Comparison of ENCODE assay signal across 19 mouse cellular contexts in genomic region chr17:34585121-34585520, GRCm38 (mm10). TPM values are rescaled to one million over a fixed set of nuclear protein-coding genes. Genes with fewer than 3 reads are reported as not detected.
DNase-seq lines count a peak whose midpoint lies in the region; ATAC-seq lines count a peak whose summit lies in the region.
"Had no signal": no experiment of that assay in that cellular context is flagged by ENCODE, and none has a peak within 500 bp of the region (broad histone marks: within the 10 kb centered on the region; RNA-seq: fewer than 3 reads in every experiment).

No protein-coding gene starts in this region.

- H3K36me3 ChIP-seq in forebrain, embryonic 10.5 days (replicated peaks), result no peaks in the 10 kb centered on the region
- no peaks in the 10 kb centered on the region for H3K36me3 ChIP-seq in forebrain, embryonic 14.5 days (ENCODE audit: control insufficient read depth, insufficient read depth, low read length)
- no peaks in the 10 kb centered on the region for H3K36me3 ChIP-seq in hindbrain, embryonic 14.5 days (replicated peaks; ENCODE audit: control insufficient read depth, insufficient read depth)
- no peaks in the 10 kb centered on the region for H3K36me3 ChIP-seq in midbrain, embryonic 15.5 days (replicated peaks)
- H3K36me3 ChIP-seq: embryonic facial prominence, embryonic 12.5 days; intestine, embryonic 15.5 days; liver, embryonic 15.5 days; stomach, embryonic 15.5 days had no signal

- H3K4me3 ChIP-seq in forebrain, embryonic 10.5 days, result peak overlapping the region; percentile 78; the same call in 1 of the 2 replicates
- no peak overlapping the region for H3K4me3 ChIP-seq in forebrain, embryonic 14.5 days (ENCODE audit: low read depth, low read length)
- no peak overlapping the region for H3K4me3 ChIP-seq in hindbrain, embryonic 14.5 days (replicated peaks; ENCODE audit: low read length)
- H3K4me3 ChIP-seq in midbrain, embryonic 15.5 days, result no peak overlapping the region
- H3K4me3 ChIP-seq: intestine, embryonic 15.5 days; liver, embryonic 15.5 days; megakaryocyte, embryonic 14.5 days; stomach, embryonic 15.5 days had no signal

- no peaks in the 10 kb centered on the region for H3K9me3 ChIP-seq in forebrain, embryonic 10.5 days
- no peaks in the 10 kb centered on the region for H3K9me3 ChIP-seq in forebrain, embryonic 14.5 days (replicated peaks; ENCODE audit: control insufficient read depth, low read length)
- no peaks in the 10 kb centered on the region for H3K9me3 ChIP-seq in hindbrain, embryonic 14.5 days (ENCODE audit: control insufficient read depth, low read length)
- no peaks in the 10 kb centered on the region for H3K9me3 ChIP-seq in midbrain, embryonic 15.5 days
- H3K9me3 ChIP-seq: embryonic facial prominence, embryonic 12.5 days; intestine, embryonic 15.5 days; liver, embryonic 15.5 days; megakaryocyte, embryonic 14.5 days; stomach, embryonic 15.5 days had no signal

- no peak overlapping the region for H3K4me2 ChIP-seq in forebrain, embryonic 14.5 days (ENCODE audit: low read length)
- H3K4me2 ChIP-seq in hindbrain, embryonic 14.5 days (replicated peaks), result no peak overlapping the region
- H3K4me2 ChIP-seq in midbrain, embryonic 15.5 days, result no peak overlapping the region
- H3K4me2 ChIP-seq: heart, embryonic 11.5 days; intestine, embryonic 15.5 days had no signal

- DNase-seq in forebrain, embryonic 10.5 days (ENCODE audit: extremely low spot score, low spot score), result no peak
- DNase-seq in forebrain, embryonic 14.5 days (ENCODE audit: low spot score), result no peak
- DNase-seq in layer of hippocampus, adult 9-11 months, result peak; percentile 39
- no peak for DNase-seq in layer of hippocampus, postnatal 36 days
- no peak for DNase-seq in hindbrain, embryonic 14.5 days (ENCODE audit: low spot score)
- DNase-seq in spleen, postnatal 14 days (ENCODE audit: low spot score in 2 of 2), result no peak
- DNase-seq: adrenal gland, postnatal 25 days; lung, postnatal 14 days; thymus, postnatal 14 days had no signal

- WGBS in forebrain, embryonic 10.5 days, result 90% methylated on average over 8 of the region's 8 CpGs
- WGBS in forebrain, embryonic 14.5 days, result 87% methylated on average over 8 of the region's 8 CpGs
- WGBS in hindbrain, embryonic 14.5 days, result 86% methylated on average over 8 of the region's 8 CpGs
- 90% methylated on average over 8 of the region's 8 CpGs for WGBS in midbrain, embryonic 15.5 days

- ATAC-seq in forebrain, embryonic 14.5 days, result no peak
- ATAC-seq in hindbrain, embryonic 14.5 days (ENCODE audit: low FRiP score), result no peak
- no peak for ATAC-seq in midbrain, embryonic 15.5 days (replicated peaks)
- no peak for ATAC-seq in CD4-positive, CD25-positive, alpha-beta regulatory T cell, adult 4 months
- ATAC-seq: activated CD4-positive, CD25-positive, alpha-beta regulatory T cell, adult 4 months; intestine, embryonic 15.5 days; Patski had no signal

- H3K27ac ChIP-seq in forebrain, embryonic 10.5 days, result peak overlapping the region; percentile 98
- H3K27ac ChIP-seq in forebrain, embryonic 14.5 days (ENCODE audit: low read depth, low read length), result no peak overlapping the region
- peak overlapping the region; percentile 98 for H3K27ac ChIP-seq in hindbrain, embryonic 14.5 days
- H3K27ac ChIP-seq in midbrain, embryonic 15.5 days, result peak overlapping the region; percentile 100; the same call in 1 of the 2 replicates
- H3K27ac ChIP-seq: intestine, embryonic 15.5 days; liver, embryonic 15.5 days had no signal

- H3K9ac ChIP-seq in forebrain, embryonic 14.5 days (ENCODE audit: low read length), result no peak overlapping the region
- no peak overlapping the region for H3K9ac ChIP-seq in hindbrain, embryonic 14.5 days
- no peak overlapping the region for H3K9ac ChIP-seq in midbrain, embryonic 15.5 days
- H3K9ac ChIP-seq: intestine, embryonic 15.5 days; liver, embryonic 15.5 days; stomach, embryonic 15.5 days had no signal

- no peaks in the 10 kb centered on the region for H3K27me3 ChIP-seq in forebrain, embryonic 10.5 days (ENCODE audit: poor library complexity, severe bottlenecking)
- H3K27me3 ChIP-seq in forebrain, embryonic 14.5 days (replicated peaks; ENCODE audit: control insufficient read depth, insufficient read depth, low read length), result no peaks in the 10 kb centered on the region
- no peaks in the 10 kb centered on the region for H3K27me3 ChIP-seq in hindbrain, embryonic 14.5 days (ENCODE audit: control insufficient read depth, insufficient read depth, low read length)
- no peaks in the 10 kb centered on the region for H3K27me3 ChIP-seq in midbrain, embryonic 15.5 days (replicated peaks)
- H3K27me3 ChIP-seq: embryonic facial prominence, embryonic 12.5 days; intestine, embryonic 15.5 days; Patski; stomach, embryonic 15.5 days had no signal

- H3K4me1 ChIP-seq in forebrain, embryonic 10.5 days, result peaks cover 59% of the 10 kb centered on the region
- peaks cover 10% of the 10 kb centered on the region for H3K4me1 ChIP-seq in forebrain, embryonic 14.5 days (ENCODE audit: control insufficient read depth, insufficient read depth, low read length)
- peaks cover 26% of the 10 kb centered on the region for H3K4me1 ChIP-seq in hindbrain, embryonic 14.5 days (replicated peaks; ENCODE audit: control insufficient read depth, insufficient read depth, low read length)
- H3K4me1 ChIP-seq in midbrain, embryonic 15.5 days, result peaks cover 28% of the 10 kb centered on the region

RNA-seq across cellular contexts. Expression of gene Gpsm3, which starts 4.5 kb away (rescaled TPM):
- polyA plus RNA-seq in forebrain, embryonic 10.5 days (2016; fragmentation: Nextera tagmentation; extraction: Ambion mirVana), result 5.9 and 6.5 TPM in 2 replicates
- polyA plus RNA-seq in forebrain, embryonic 14.5 days (2014; fragmentation: Nextera tagmentation; extraction: Ambion mirVana), result 3.7 and 4.5 TPM in 2 replicates
- 1 to 10 TPM; 2.1 to 2.2 TPM for total RNA-seq in layer of hippocampus, postnatal 36 days (2021)
- polyA plus RNA-seq in hindbrain, embryonic 14.5 days (2014; fragmentation: Nextera tagmentation; extraction: Ambion mirVana), result 4.2 and 4.7 TPM in 2 replicates
- 3.8 and 5.1 TPM in 2 replicates for polyA plus RNA-seq in midbrain, embryonic 15.5 days (2015; fragmentation: Nextera tagmentation; extraction: Ambion mirVana)
- 100 to 1,000 TPM; 227 to 344 TPM for polyA plus RNA-seq in CD4-positive, CD25-positive, alpha-beta regulatory T cell, adult 4 months (2017; shearing (Covaris generic))

RNA-seq across cellular contexts. Expression of gene Pbx2, which starts 5.9 kb away (rescaled TPM):
- polyA plus RNA-seq in forebrain, embryonic 10.5 days (2016; fragmentation: Nextera tagmentation; extraction: Ambion mirVana), result 15.6 and 15.7 TPM in 2 replicates
- polyA plus RNA-seq in forebrain, embryonic 14.5 days (2014; fragmentation: Nextera tagmentation; extraction: Ambion mirVana), result 6.4 and 9.6 TPM in 2 replicates
- 10 to 100 TPM; 63.0 to 63.9 TPM for total RNA-seq in layer of hippocampus, postnatal 36 days (2021)
- polyA plus RNA-seq in hindbrain, embryonic 14.5 days (2014; fragmentation: Nextera tagmentation; extraction: Ambion mirVana), result 7.1 and 10.5 TPM in 2 replicates
- 10.2 and 10.7 TPM in 2 replicates for polyA plus RNA-seq in midbrain, embryonic 15.5 days (2015; fragmentation: Nextera tagmentation; extraction: Ambion mirVana)
- 10 to 100 TPM in 1 of 2 experiments, 1 to 10 TPM in 1; 7.7 to 12.6 TPM for polyA plus RNA-seq in CD4-positive, CD25-positive, alpha-beta regulatory T cell, adult 4 months (2017; shearing (Covaris generic))

RNA-seq across cellular contexts. Expression of gene Ager, which starts 12.5 kb away (rescaled TPM):
- 2.3 TPM in 2 replicates for polyA plus RNA-seq in forebrain, embryonic 10.5 days (2016; fragmentation: Nextera tagmentation; extraction: Ambion mirVana)
- 1.1 and 1.5 TPM in 2 replicates for polyA plus RNA-seq in forebrain, embryonic 14.5 days (2014; fragmentation: Nextera tagmentation; extraction: Ambion mirVana)
- under 1 TPM; 0.60 to 0.94 TPM for total RNA-seq in layer of hippocampus, postnatal 36 days (2021)
- polyA plus RNA-seq in hindbrain, embryonic 14.5 days (2014; fragmentation: Nextera tagmentation; extraction: Ambion mirVana), result 1.1 and 1.4 TPM in 2 replicates
- polyA plus RNA-seq in midbrain, embryonic 15.5 days (2015; fragmentation: Nextera tagmentation; extraction: Ambion mirVana), result 1.7 and 1.8 TPM in 2 replicates
- polyA plus RNA-seq in CD4-positive, CD25-positive, alpha-beta regulatory T cell, adult 4 months (2017; shearing (Covaris generic)), result 1 to 10 TPM; 4.0 to 4.5 TPM

RNA-seq across cellular contexts. Expression of gene Rnf5, which starts 18.4 kb away (rescaled TPM):
- polyA plus RNA-seq in forebrain, embryonic 10.5 days (2016; fragmentation: Nextera tagmentation; extraction: Ambion mirVana), result 185 and 186 TPM in 2 replicates
- polyA plus RNA-seq in forebrain, embryonic 14.5 days (2014; fragmentation: Nextera tagmentation; extraction: Ambion mirVana), result 222 TPM in 2 replicates
- total RNA-seq in layer of hippocampus, postnatal 36 days (2021), result 10 to 100 TPM; 79.4 to 87.3 TPM
- polyA plus RNA-seq in hindbrain, embryonic 14.5 days (2014; fragmentation: Nextera tagmentation; extraction: Ambion mirVana), result 196 and 211 TPM in 2 replicates
- 306 and 313 TPM in 2 replicates for polyA plus RNA-seq in midbrain, embryonic 15.5 days (2015; fragmentation: Nextera tagmentation; extraction: Ambion mirVana)
- polyA plus RNA-seq in CD4-positive, CD25-positive, alpha-beta regulatory T cell, adult 4 months (2017; shearing (Covaris generic)), result 10 to 100 TPM; 68.0 to 75.0 TPM

RNA-seq across cellular contexts. Expression of gene Agpat1, which starts 18.9 kb away (rescaled TPM):
- 60.8 and 62.7 TPM in 2 replicates for polyA plus RNA-seq in forebrain, embryonic 10.5 days (2016; fragmentation: Nextera tagmentation; extraction: Ambion mirVana)
- 88.6 and 106 TPM in 2 replicates for polyA plus RNA-seq in forebrain, embryonic 14.5 days (2014; fragmentation: Nextera tagmentation; extraction: Ambion mirVana)
- total RNA-seq in layer of hippocampus, postnatal 36 days (2021), result 100 to 1,000 TPM; 159 to 169 TPM
- polyA plus RNA-seq in hindbrain, embryonic 14.5 days (2014; fragmentation: Nextera tagmentation; extraction: Ambion mirVana), result 123 and 126 TPM in 2 replicates
- polyA plus RNA-seq in midbrain, embryonic 15.5 days (2015; fragmentation: Nextera tagmentation; extraction: Ambion mirVana), result 128 and 130 TPM in 2 replicates
- 10 to 100 TPM; 16.9 to 19.2 TPM for polyA plus RNA-seq in CD4-positive, CD25-positive, alpha-beta regulatory T cell, adult 4 months (2017; shearing (Covaris generic))

Comparison
In these comparisons a context has a peak if more than half of its experiments do, and no peak if none do; other contexts are left out.
1. RNA of gene Gpsm3, which starts 4.5 kb away (polyA plus RNA-seq): 227 to 344 TPM in CD4-positive, CD25-positive, alpha-beta regulatory T cell, adult 4 months; 5.9 to 6.5 TPM in forebrain, embryonic 10.5 days, 4.2 to 4.7 TPM in hindbrain, embryonic 14.5 days, 3.8 to 5.1 TPM in midbrain, embryonic 15.5 days and 3.7 to 4.5 TPM in forebrain, embryonic 14.5 days; every median in the first group is over 10 times any median in the second.